Mouse (Mus musculus): ENCODE results near the gene Mctp2. TPM values are rescaled to one million over a fixed set of nuclear protein-coding genes. Genes with fewer than 3 reads are reported as not detected.
"Not testable (repeated sequence)": the region's sequence is repeated elsewhere in the genome, so short reads cannot be mapped to it uniquely, and the experiment has no call there.

The Mctp2 gene
- polyA plus RNA-seq, 1 experiment from 2014 or later: 0.19 TPM

DNA sequence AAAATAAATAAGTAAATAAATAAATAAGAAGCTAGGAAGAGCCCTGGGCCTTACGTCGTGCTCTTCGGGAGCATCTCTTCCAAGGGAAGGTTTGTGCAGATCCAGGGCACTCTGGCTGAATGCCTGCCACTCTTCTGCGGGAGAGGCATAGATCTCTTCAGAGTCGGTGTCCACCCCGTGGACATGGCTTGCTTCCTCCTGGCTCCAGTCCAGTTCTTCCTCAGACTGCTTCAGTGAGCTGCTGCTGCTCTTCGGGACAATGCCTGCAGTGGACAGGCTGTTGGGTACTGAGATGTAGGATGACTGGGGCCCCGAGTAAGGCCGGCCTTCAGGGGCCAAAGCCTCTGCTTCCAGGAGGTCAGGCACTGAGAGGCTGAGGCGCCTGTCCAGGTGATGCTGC is 47.4 kb downstream of the Mctp2 start:
- Histone ChIP-seq H3K4me1 (ENCODE audit: control insufficient read depth, insufficient read depth, low read length) (no peaks in the 10 kb centered on the region), H3K4me3 (ENCODE audit: low read depth, low read length) (no peak overlapping the region), H3K27me3 (ENCODE audit: control insufficient read depth, insufficient read depth, low read length) (no peaks in the 10 kb centered on the region), H3K9ac (ENCODE audit: low read length) (no peak overlapping the region), H3K27ac (ENCODE audit: low read depth, low read length) (no peak overlapping the region), H3K36me3 (ENCODE audit: control insufficient read depth, insufficient read depth, low read length) (no peaks in the 10 kb centered on the region), H3K4me2 (ENCODE audit: low read depth) (no peak overlapping the region), H3K9me3 (ENCODE audit: control insufficient read depth, low read length) (no peaks in the 10 kb centered on the region)
- ATAC-seq (ENCODE audit: insufficient read depth, low FRiP score, low TSS enrichment) (no peak), DNase-seq (ENCODE audit: low spot score) (no peak)
- 94% methylated on average over 10 of the region's 10 CpGs for WGBS

DNA sequence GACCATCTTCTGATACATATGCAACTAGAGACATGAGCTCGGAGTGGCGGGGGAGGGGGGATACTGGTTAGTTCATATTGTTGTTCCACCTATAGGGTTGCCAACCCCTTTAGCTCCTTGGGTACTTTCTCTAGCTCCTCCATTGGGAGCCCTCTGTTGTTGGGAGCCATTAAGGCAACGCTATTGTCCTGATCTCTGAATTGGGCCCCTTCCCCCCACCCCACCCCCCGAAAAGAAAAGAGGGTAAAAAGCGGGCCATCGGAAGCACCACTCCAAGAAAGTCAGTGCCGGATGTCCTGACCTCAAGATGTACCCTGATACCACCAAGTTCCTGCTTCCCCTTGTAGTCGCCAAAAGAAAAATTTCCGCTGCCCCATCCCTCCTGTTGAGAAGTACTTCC is 56.1 kb downstream of the Mctp2 start:
- not testable (repeated sequence) for H3K36me3 ChIP-seq (ENCODE audit: control insufficient read depth, insufficient read depth, low read length); H3K4me1 ChIP-seq (ENCODE audit: control insufficient read depth, insufficient read depth, low read length); H3K9ac ChIP-seq (ENCODE audit: low read length); H3K27me3 ChIP-seq (ENCODE audit: control insufficient read depth, insufficient read depth, low read length); H3K4me3 ChIP-seq (ENCODE audit: low read depth, low read length); ATAC-seq (ENCODE audit: insufficient read depth, low FRiP score, low TSS enrichment); H3K4me2 ChIP-seq (ENCODE audit: low read depth); H3K27ac ChIP-seq (ENCODE audit: low read depth, low read length); DNase-seq (ENCODE audit: low spot score); H3K9me3 ChIP-seq (ENCODE audit: control insufficient read depth, low read length)
- 91% methylated on average over 7 of the region's 9 CpGs for WGBS

DNA sequence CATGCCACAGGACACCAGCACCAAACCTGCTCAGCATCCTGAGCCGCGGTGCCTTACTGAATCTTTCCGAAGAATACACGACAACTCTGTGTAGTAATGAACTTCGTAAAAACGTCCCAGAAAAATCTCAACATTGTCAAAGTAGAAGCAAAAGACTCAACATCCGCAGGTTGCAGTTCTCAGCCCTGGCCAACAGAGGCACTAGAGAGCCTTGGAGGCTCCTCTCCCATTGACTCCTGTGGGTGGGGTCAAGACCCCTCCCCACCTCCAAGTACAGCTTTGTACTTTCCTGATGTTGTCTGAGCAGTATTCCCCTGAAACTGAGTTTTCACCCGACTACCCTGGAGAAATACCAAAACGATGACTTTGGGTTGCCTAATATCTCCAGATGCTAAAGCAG is 65.1 kb downstream of the Mctp2 start:
- ATAC-seq (ENCODE audit: insufficient read depth, low FRiP score, low TSS enrichment): no peak
- no peaks in the 10 kb centered on the region for H3K36me3 ChIP-seq (ENCODE audit: control insufficient read depth, insufficient read depth, low read length)
- H3K9ac ChIP-seq (ENCODE audit: low read length): no peak overlapping the region
- no peaks in the 10 kb centered on the region for H3K9me3 ChIP-seq (ENCODE audit: control insufficient read depth, low read length)
- no peak overlapping the region for H3K27ac ChIP-seq (ENCODE audit: low read depth, low read length)
- WGBS: 94% methylated on average over 9 of the region's 9 CpGs
- DNase-seq (ENCODE audit: low spot score): no peak
- no peak overlapping the region for H3K4me2 ChIP-seq (ENCODE audit: low read depth)
- no peak overlapping the region for H3K4me3 ChIP-seq (ENCODE audit: low read depth, low read length)
- no peaks in the 10 kb centered on the region for H3K27me3 ChIP-seq (ENCODE audit: control insufficient read depth, insufficient read depth, low read length)
- H3K4me1 ChIP-seq (ENCODE audit: control insufficient read depth, insufficient read depth, low read length): no peaks in the 10 kb centered on the region

DNA sequence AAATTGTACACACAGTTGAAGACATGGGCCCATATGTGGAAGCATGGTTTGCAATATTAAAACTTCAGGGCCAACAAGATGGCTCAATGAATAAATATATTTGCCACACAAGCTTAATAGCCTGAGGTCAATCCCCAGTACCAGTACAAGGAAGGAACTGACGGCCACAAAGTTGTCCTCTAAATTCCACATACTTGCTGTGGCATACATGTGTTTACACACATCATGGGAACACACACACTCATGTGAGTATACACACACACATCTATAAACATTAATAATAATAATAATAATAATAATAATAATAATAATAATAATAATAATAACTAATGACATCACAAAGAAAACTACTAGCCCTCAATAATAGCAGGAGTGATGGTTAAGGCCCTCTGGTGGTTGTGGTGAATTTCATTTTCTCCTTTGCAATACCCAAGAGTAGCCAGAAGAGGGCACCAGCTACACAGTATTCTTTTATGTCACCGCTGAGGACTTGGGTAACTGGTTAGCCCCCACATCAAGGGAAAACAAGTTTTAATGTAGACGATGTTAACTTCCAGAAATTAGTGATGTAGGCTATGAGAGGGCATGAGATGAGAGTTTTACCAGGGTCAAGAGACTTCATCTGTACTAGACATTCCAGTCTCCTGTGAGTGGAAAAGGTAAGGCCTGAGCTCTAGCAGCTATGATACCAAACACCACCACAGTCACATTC is 66.5 kb downstream of the Mctp2 start:
- Histone ChIP-seq H3K36me3 (ENCODE audit: control insufficient read depth, insufficient read depth, low read length) (no peaks in the 10 kb centered on the region), H3K4me3 (ENCODE audit: low read depth, low read length) (no peak overlapping the region), H3K27ac (ENCODE audit: low read depth, low read length) (no peak overlapping the region)

DNA sequence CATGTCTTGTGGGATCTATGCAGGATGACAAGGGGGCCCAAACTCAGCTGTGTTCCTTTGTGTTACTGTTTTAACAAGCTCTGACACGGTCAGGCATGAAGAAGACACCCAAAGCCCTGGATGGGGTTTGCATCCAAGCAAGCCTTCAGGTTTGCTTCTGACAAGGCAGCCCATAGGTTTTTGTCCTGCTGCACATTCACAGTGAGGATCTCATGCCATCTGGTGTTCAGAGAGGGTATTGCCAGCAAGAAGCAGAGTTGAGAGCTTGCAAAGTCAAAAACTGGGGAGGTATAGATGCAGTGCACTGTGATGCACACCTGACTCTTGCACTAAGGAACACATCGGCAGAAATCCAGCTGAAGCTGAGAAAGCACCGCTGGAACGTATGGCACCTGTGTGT is 67.8 kb downstream of the Mctp2 start:
- WGBS: 57% methylated on average over 4 of the region's 4 CpGs
- H3K4me2 ChIP-seq (ENCODE audit: low read depth): no peak overlapping the region
- H3K27me3 ChIP-seq (ENCODE audit: control insufficient read depth, insufficient read depth, low read length): no peaks in the 10 kb centered on the region
- H3K9me3 ChIP-seq (ENCODE audit: control insufficient read depth, low read length): no peaks in the 10 kb centered on the region
- H3K4me3 ChIP-seq (ENCODE audit: low read depth, low read length): no peak overlapping the region
- no peaks in the 10 kb centered on the region for H3K4me1 ChIP-seq (ENCODE audit: control insufficient read depth, insufficient read depth, low read length)
- no peak overlapping the region for H3K27ac ChIP-seq (ENCODE audit: low read depth, low read length)
- peak; percentile 27; the same call in 1 of the 2 replicates for ATAC-seq (ENCODE audit: insufficient read depth, low FRiP score, low TSS enrichment)
- H3K36me3 ChIP-seq (ENCODE audit: control insufficient read depth, insufficient read depth, low read length): no peaks in the 10 kb centered on the region
- DNase-seq (ENCODE audit: low spot score): peak; percentile 73
- H3K9ac ChIP-seq (ENCODE audit: low read length): no peak overlapping the region

More for the DNA sequence above, 66.5 kb downstream of the Mctp2 start:
- ATAC-seq (ENCODE audit: insufficient read depth, low FRiP score, low TSS enrichment): peak; percentile 16; the same call in 1 of the 2 replicates
- Histone ChIP-seq H3K27me3 (ENCODE audit: control insufficient read depth, insufficient read depth, low read length) (no peaks in the 10 kb centered on the region), H3K4me1 (ENCODE audit: control insufficient read depth, insufficient read depth, low read length) (no peaks in the 10 kb centered on the region), H3K4me2 (ENCODE audit: low read depth) (no peak overlapping the region), H3K9ac (ENCODE audit: low read length) (no peak overlapping the region), H3K9me3 (ENCODE audit: control insufficient read depth, low read length) (no peaks in the 10 kb centered on the region)
- DNase-seq (ENCODE audit: low spot score): peak; percentile 27
- 36% methylated on average over 3 of the region's 3 CpGs for WGBS

DNA sequence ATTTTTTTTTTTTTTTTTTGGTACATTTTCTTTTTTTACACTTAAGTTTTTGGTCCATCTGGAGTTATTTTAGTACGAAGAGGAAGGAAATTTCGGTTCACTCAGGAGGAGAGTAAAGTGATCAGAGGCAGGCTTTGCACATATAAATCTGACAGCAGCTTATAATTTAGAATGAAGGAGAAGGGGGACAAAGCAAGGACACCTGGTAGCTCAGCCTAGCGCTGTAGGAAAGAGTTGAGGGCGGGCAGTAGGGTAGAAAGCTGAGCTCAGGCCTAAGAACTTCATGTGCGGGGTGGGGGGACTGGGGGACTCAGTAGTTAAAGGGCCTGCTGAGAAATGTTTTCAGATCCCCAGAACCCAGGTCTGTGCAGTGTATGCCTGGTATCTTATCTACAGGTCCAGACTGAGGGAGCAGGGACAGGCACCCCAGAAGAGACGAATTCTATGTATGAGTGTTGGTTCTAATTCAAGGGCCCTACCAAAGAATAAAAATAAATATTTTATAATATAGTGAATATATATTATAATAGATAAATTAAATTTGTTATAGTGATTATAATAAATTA is 71.9 kb downstream of the Mctp2 start:
- no peaks in the 10 kb centered on the region for H3K27me3 ChIP-seq (ENCODE audit: control insufficient read depth, insufficient read depth, low read length)
- H3K36me3 ChIP-seq (ENCODE audit: control insufficient read depth, insufficient read depth, low read length): no peaks in the 10 kb centered on the region
- no peak overlapping the region for H3K9ac ChIP-seq (ENCODE audit: low read length)
- H3K9me3 ChIP-seq (ENCODE audit: control insufficient read depth, low read length): no peaks in the 10 kb centered on the region
- peaks cover 5% of the 10 kb centered on the region; the same call in 1 of the 2 replicates for H3K4me1 ChIP-seq (ENCODE audit: control insufficient read depth, insufficient read depth, low read length)
- H3K4me3 ChIP-seq (ENCODE audit: low read depth, low read length): no peak overlapping the region
- ATAC-seq (ENCODE audit: insufficient read depth, low FRiP score, low TSS enrichment) (no peak), DNase-seq (ENCODE audit: low spot score) (no peak)
- WGBS: 69% methylated on average over 6 of the region's 6 CpGs
- H3K27ac ChIP-seq (ENCODE audit: low read depth, low read length): no peak overlapping the region
- no peak overlapping the region for H3K4me2 ChIP-seq (ENCODE audit: low read depth)

DNA sequence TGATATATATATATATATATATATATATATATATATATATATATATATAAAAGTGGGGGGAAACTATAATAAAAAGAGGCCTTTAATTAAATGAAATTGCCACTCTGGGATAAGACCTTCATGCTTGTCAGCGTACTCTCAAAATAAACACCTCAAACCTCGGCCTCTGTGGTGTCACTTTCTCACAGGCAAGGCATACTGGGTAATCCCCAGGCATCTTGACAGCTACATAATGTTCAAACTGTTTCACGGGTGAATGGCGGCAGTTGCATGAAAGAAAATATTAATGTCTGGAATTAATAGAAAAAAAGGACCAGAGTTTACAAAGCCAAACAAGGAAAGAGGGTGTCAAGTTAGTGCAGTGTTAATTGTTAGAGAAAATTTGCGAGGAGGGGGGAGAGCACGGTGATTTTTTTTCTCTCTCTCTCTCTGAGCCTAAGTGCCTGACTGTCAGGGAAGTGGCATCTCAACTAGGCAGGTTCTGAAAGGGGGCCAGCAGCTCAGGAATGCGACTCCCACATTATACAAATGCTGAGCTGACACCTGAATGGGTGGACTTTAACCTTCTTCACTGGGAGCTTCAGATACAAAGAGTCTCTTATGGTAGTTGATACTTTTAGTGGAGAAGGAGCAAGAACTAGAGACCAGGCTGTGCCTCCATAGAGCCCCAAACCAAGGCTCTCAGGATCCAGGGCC is 75.1 kb downstream of the Mctp2 start:
- Histone ChIP-seq H3K27ac (ENCODE audit: low read depth, low read length) (no peak overlapping the region), H3K4me3 (ENCODE audit: low read depth, low read length) (no peak overlapping the region), H3K4me1 (ENCODE audit: control insufficient read depth, insufficient read depth, low read length) (peaks cover 5% of the 10 kb centered on the region; the same call in 1 of the 2 replicates), H3K9ac (ENCODE audit: low read length) (no peak overlapping the region), H3K36me3 (ENCODE audit: control insufficient read depth, insufficient read depth, low read length) (no peaks in the 10 kb centered on the region), H3K27me3 (ENCODE audit: control insufficient read depth, insufficient read depth, low read length) (no peaks in the 10 kb centered on the region), H3K4me2 (ENCODE audit: low read depth) (no peak overlapping the region), H3K9me3 (ENCODE audit: control insufficient read depth, low read length) (no peaks in the 10 kb centered on the region)
- ATAC-seq (ENCODE audit: insufficient read depth, low FRiP score, low TSS enrichment) (no peak), DNase-seq (ENCODE audit: low spot score) (no peak)
- WGBS: 43% methylated on average over 7 of the region's 7 CpGs

DNA sequence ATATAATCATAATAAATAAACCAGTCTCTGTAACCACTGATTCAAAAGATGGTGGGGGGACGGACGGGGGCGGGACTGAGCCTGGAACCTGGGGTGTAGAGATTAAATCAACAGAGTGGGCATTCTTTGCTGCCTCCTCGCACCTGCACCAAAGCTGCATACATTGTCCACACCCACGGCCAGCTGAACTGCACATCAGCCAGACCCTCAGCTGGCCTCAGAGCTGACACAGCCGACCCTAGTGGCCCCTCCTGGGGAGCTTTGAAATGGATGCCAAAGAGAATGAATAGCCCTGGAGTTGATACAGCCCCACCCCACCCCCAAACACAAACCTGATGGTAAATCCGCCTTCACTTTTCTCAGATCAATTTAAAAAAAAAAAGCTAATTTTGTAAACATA is 76.5 kb downstream of the Mctp2 start:
- no peaks in the 10 kb centered on the region for H3K36me3 ChIP-seq (ENCODE audit: control insufficient read depth, insufficient read depth, low read length)
- H3K9ac ChIP-seq (ENCODE audit: low read length): no peak overlapping the region
- no peaks in the 10 kb centered on the region for H3K9me3 ChIP-seq (ENCODE audit: control insufficient read depth, low read length)
- DNase-seq (ENCODE audit: low spot score) (no peak), ATAC-seq (ENCODE audit: insufficient read depth, low FRiP score, low TSS enrichment) (no peak)
- 25% methylated on average over 7 of the region's 7 CpGs for WGBS
- no peak overlapping the region for H3K4me2 ChIP-seq (ENCODE audit: low read depth)
- no peaks in the 10 kb centered on the region for H3K27me3 ChIP-seq (ENCODE audit: control insufficient read depth, insufficient read depth, low read length)
- peaks cover 5% of the 10 kb centered on the region; the same call in 1 of the 2 replicates for H3K4me1 ChIP-seq (ENCODE audit: control insufficient read depth, insufficient read depth, low read length)
- H3K27ac ChIP-seq (ENCODE audit: low read depth, low read length): no peak overlapping the region
- H3K4me3 ChIP-seq (ENCODE audit: low read depth, low read length): no peak overlapping the region

Data from neural tube, embryonic 11.5 days (tissue).